Mouse (Mus musculus) hindbrain, embryonic 16.5 days (tissue): Measurements from ENCODE around the gene Mbnl1. TPM values are rescaled to one million over a fixed set of nuclear protein-coding genes. Genes with fewer than 3 reads are reported as not detected.

ENCODE experiments used
- ATAC-seq: fragments of 200-750 bp; cut with Nextera tagmentation; 2 replicates; pipeline ENCODE4 v1.8.0; 2017; ENCODE audit warnings: moderate TSS enrichment, moderate library complexity
- H3K27ac ChIP-seq: fragments of 300-500 bp; sonication (generic); 2 replicates; pipeline ENCODE4 v1.5.1; 2014; ENCODE audit warnings: low read depth, mild to moderate bottlenecking, control low read depth, low read length, moderate library complexity
- H3K27me3 ChIP-seq: fragments of 300-500 bp; sonication (generic); replicated peaks from 2 replicates; pipeline ENCODE4 v1.6.1; 2014; ENCODE audit warnings: low read length; ENCODE audit not compliant: control insufficient read depth, insufficient read depth
- H3K36me3 ChIP-seq: fragments of 300-500 bp; sonication (generic); 2 replicates; pipeline ENCODE4 v1.6.1; 2014; ENCODE audit warnings: mild to moderate bottlenecking, low read length, moderate library complexity, mixed read lengths; ENCODE audit not compliant: control insufficient read depth, insufficient read depth
- H3K4me1 ChIP-seq: fragments of 300-500 bp; sonication (generic); 2 replicates; pipeline ENCODE4 v1.6.1; 2014; ENCODE audit warnings: low read depth, low read length; ENCODE audit not compliant: control insufficient read depth, insufficient read depth
- H3K4me2 ChIP-seq: fragments of 300-500 bp; sonication (generic); 2 replicates; pipeline ENCODE4 v1.6.1; 2014; ENCODE audit warnings: mild to moderate bottlenecking, low read length, control low read depth, moderate library complexity
- H3K4me3 ChIP-seq: fragments of 300-500 bp; sonication (generic); 2 replicates; pipeline ENCODE4 v1.5.1; 2014; ENCODE audit warnings: mild to moderate bottlenecking, low read length, control low read depth, moderate library complexity
- H3K9ac ChIP-seq: fragments of 300-500 bp; sonication (generic); 2 replicates; pipeline ENCODE4 v1.6.1; 2014; ENCODE audit warnings: low read depth, mild to moderate bottlenecking, control low read depth, low read length, moderate library complexity
- H3K9me3 ChIP-seq: fragments of 300-500 bp; sonication (generic); 2 replicates; pipeline ENCODE4 v1.6.1; 2014; ENCODE audit warnings: mild to moderate bottlenecking, low read length, moderate library complexity; ENCODE audit not compliant: control insufficient read depth
- WGBS: fragments of 180-500 bp; shearing (Covaris S2); extraction: QIAGEN DNeasy Blood & Tissue Kit; methylation state at CpG from one replicate; pipeline ENCODE4 v1.1.7; 2014; 5-methylcytosine and 5-hydroxymethylcytosine counted together
- polyA plus RNA-seq: library from polyadenylated mRNA; unstranded; fragments of >200 nt; fragmentation: Nextera tagmentation; extraction: Ambion mirVana; gene quantifications from 2 replicates; pipeline ENCODE4 v1.2.1, GENCODE M21; 2015

Gene Mbnl1
- polyA plus RNA-seq, 1 experiment from 2014 or later: 45.0 TPM

GRCm38 (mm10) chr3:60472011-60472680 is 484 bp upstream of the Mbnl1 start:
- Histone ChIP-seq H3K27me3 (no peaks in the 10 kb centered on the region), H3K4me2 (no peak overlapping the region), H3K4me3 (no peak overlapping the region), H3K27ac (no peak overlapping the region), H3K9ac (no peak overlapping the region), H3K4me1 (no peaks in the 10 kb centered on the region), H3K9me3 (no peaks in the 10 kb centered on the region), H3K36me3 (no peaks in the 10 kb centered on the region)
- 91% methylated on average over 2 of the region's 2 CpGs for whole genome bisulfite sequencing
- no peak for ATAC-seq

DNA sequence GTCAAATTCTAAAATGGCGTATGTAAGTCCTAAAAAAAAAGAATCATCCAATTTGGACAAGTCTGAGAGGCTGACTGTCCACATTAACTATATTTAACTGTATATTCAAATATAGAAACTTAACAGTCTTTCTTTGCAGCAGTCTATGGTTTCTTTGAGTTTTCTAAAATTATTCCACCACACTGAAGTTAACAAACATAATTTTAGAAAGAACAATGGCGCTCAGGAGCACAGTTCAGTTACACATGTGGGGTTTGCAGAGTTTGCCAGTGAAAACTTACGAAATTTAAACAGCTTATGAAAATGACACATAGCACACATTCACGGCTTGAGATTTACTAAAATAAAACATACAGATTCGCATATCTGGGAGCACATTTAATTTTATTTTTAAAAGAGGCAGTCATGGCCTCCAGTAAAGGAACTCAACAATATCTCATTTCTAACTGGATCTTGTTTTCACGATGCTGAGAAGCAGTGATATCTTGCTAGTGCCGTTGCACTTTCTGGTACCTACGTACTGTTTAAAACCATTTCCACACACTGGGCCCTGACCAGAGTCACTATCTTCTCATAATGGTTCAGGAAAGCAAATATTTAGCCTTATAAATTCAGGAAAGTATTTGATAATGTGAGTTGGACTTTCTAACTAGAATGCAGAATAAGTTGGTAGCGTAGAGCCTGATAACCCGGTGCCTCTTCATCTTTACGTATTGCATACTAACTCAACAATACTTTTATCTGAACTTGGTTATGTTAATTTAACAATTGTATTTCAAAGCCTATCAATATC is 1.4 kb downstream of the Mbnl1 start:
- WGBS: 92% methylated on average over 11 of the region's 11 CpGs
- no peaks in the 10 kb centered on the region for H3K4me1 ChIP-seq
- no peaks in the 10 kb centered on the region for H3K36me3 ChIP-seq
- no peaks in the 10 kb centered on the region for H3K9me3 ChIP-seq
- ATAC-seq: no peak
- no peak overlapping the region for H3K9ac ChIP-seq
- H3K27ac ChIP-seq: no peak overlapping the region
- H3K27me3 ChIP-seq: no peaks in the 10 kb centered on the region
- no peak overlapping the region for H3K4me2 ChIP-seq
- H3K4me3 ChIP-seq: no peak overlapping the region

- ATAC-seq: no peak
- Histone ChIP-seq H3K4me2 (no peak overlapping the region), H3K4me3 (no peak overlapping the region), H3K27ac (no peak overlapping the region), H3K9me3 (no peaks in the 10 kb centered on the region), H3K4me1 (no peaks in the 10 kb centered on the region), H3K27me3 (no peaks in the 10 kb centered on the region), H3K36me3 (no peaks in the 10 kb centered on the region), H3K9ac (no peak overlapping the region)
- 84% methylated on average over 3 of the region's 3 CpGs for WGBS
These were observed 2.0 kb downstream of the Mbnl1 start for GRCm38 (mm10) chr3:60474654-60474972.

- 97% methylated on average over 2 of the region's 2 CpGs for WGBS
- Histone ChIP-seq H3K9ac (no peak overlapping the region), H3K27me3 (no peaks in the 10 kb centered on the region), H3K36me3 (no peaks in the 10 kb centered on the region), H3K4me2 (no peak overlapping the region), H3K9me3 (no peaks in the 10 kb centered on the region), H3K4me3 (no peak overlapping the region), H3K4me1 (no peaks in the 10 kb centered on the region), H3K27ac (no peak overlapping the region)
- no peak for ATAC-seq
These were observed 2.4 kb downstream of the Mbnl1 start for GRCm38 (mm10) chr3:60475055-60475454.

DNA sequence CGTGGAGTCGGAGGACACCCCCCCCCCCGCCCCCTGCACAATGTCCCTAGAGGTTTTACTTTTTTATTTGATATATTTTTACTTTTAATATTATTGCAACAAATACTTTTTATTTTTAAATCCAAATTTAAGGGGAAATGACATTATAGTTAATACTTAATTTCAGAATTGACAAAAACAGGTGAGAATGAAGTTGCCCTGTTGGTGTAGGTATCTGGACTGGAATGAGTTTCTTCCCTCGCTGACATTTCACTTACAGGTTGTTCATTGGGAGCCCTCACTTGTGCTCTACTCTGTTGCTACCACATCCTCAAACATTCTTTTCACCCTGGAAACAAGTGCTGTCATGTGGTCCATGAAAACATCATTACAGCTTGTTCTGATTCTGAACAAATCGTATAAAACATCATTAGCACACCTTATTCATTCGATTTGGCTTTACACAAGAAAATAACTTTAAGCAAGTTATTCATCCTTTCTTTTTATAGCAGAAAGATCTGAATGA is 4.2 kb downstream of the Mbnl1 start:
- 90% methylated on average over 6 of the region's 6 CpGs for WGBS
- Histone ChIP-seq H3K4me2 (no peak overlapping the region), H3K36me3 (no peaks in the 10 kb centered on the region), H3K9ac (no peak overlapping the region), H3K4me3 (no peak overlapping the region), H3K27ac (no peak overlapping the region), H3K9me3 (no peaks in the 10 kb centered on the region), H3K27me3 (no peaks in the 10 kb centered on the region), H3K4me1 (no peaks in the 10 kb centered on the region)
- no peak for ATAC-seq

GRCm38 (mm10) chr3:60478433-60478832 is 5.8 kb downstream of the Mbnl1 start:
- 78% methylated on average over 2 of the region's 2 CpGs for WGBS
- no peaks in the 10 kb centered on the region for H3K4me1 ChIP-seq
- H3K27ac ChIP-seq: no peak overlapping the region
- no peak overlapping the region for H3K4me3 ChIP-seq
- H3K27me3 ChIP-seq: no peaks in the 10 kb centered on the region
- H3K9ac ChIP-seq: no peak overlapping the region
- H3K9me3 ChIP-seq: no peaks in the 10 kb centered on the region
- no peak for ATAC-seq
- no peaks in the 10 kb centered on the region for H3K36me3 ChIP-seq
- no peak overlapping the region for H3K4me2 ChIP-seq

- Histone ChIP-seq H3K4me2 (no peak overlapping the region), H3K4me3 (no peak overlapping the region), H3K36me3 (no peaks in the 10 kb centered on the region), H3K9me3 (no peaks in the 10 kb centered on the region), H3K27me3 (no peaks in the 10 kb centered on the region), H3K4me1 (no peaks in the 10 kb centered on the region), H3K9ac (no peak overlapping the region), H3K27ac (no peak overlapping the region)
- no peak for ATAC-seq
- 86% methylated on average over 2 of the region's 2 CpGs for WGBS
These were observed 8.1 kb downstream of the Mbnl1 start for GRCm38 (mm10) chr3:60480716-60481115.

DNA sequence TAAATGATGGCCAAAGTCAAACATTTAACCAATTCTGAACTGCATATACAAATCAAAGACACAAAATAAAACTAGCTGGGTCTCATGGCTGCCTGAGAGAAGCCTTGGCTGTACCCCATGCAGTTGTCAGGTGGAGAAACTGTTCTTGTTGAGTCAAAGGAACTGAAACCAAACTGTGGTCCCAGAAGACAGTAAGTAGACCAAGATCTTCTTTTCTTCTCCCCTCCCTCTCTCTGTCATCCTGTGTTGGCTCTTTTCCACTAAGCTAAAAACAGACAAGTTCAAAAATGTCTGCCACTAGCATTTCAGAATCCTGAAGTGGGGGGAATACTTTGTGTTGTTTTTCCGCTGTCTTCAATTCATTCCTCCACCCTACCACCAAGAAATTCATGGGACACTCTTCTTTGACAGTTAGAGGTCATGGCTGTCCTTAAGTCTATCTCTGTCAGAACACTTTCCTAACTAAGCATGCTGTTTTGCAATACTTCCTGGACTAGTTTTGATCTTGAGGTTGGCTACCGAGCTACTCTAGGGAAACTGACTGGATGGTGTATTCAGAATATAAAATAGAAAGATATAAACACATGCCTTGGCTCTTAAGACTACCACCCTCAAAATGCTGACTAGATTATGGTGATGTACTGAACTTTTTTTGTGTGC is 9.2 kb downstream of the Mbnl1 start:
- Histone ChIP-seq H3K36me3 (no peaks in the 10 kb centered on the region), H3K9me3 (no peaks in the 10 kb centered on the region), H3K9ac (no peak overlapping the region), H3K27me3 (no peaks in the 10 kb centered on the region), H3K4me3 (no peak overlapping the region), H3K4me2 (no peak overlapping the region), H3K4me1 (no peaks in the 10 kb centered on the region), H3K27ac (no peak overlapping the region)
- 96% methylated on average over 2 of the region's 2 CpGs for WGBS
- no peak for ATAC-seq

- H3K36me3 ChIP-seq: no peaks in the 10 kb centered on the region
- no peak overlapping the region for H3K4me2 ChIP-seq
- H3K9ac ChIP-seq: no peak overlapping the region
These were observed 10.7 kb downstream of the Mbnl1 start for GRCm38 (mm10) chr3:60483305-60483704.

More at GRCm38 (mm10) chr3:60483305-60483704, 10.7 kb downstream of the Mbnl1 start:
- no peaks in the 10 kb centered on the region for H3K4me1 ChIP-seq
- no peaks in the 10 kb centered on the region for H3K9me3 ChIP-seq
- H3K4me3 ChIP-seq: no peak overlapping the region
- no peak overlapping the region for H3K27ac ChIP-seq
- ATAC-seq: no peak
- H3K27me3 ChIP-seq: no peaks in the 10 kb centered on the region
